Mouse (Mus musculus): ENCODE data around the gene Ap4s1. TPM values are rescaled to one million over a fixed set of nuclear protein-coding genes. Genes with fewer than 3 reads are reported as not detected.
"Not testable (repeated sequence)": the region's sequence is repeated elsewhere in the genome, so short reads cannot be mapped to it uniquely, and the experiment has no call there.

The Ap4s1 gene
- polyA plus RNA-seq (2014; fragmentation: Nextera tagmentation; extraction: Ambion mirVana) = 37.8 and 44.8 TPM in 2 replicates

GRCm38 (mm10) chr12:51690893-51691844 is at the start of gene Ap4s1:
TSS of gene Ap4s1 (plus strand) at chr12:51691033.
- Histone ChIP-seq H3K9ac (ENCODE audit: low read depth, low read length) (peak within 1 kb of the TSS; percentile 100), H3K36me3 (ENCODE audit: control insufficient read depth, insufficient read depth, low read length) (no peaks in the 10 kb centered on the region), H3K4me1 (ENCODE audit: control insufficient read depth, insufficient read depth, low read length) (peaks cover 14% of the 10 kb centered on the region), H3K27me3 (ENCODE audit: control insufficient read depth, insufficient read depth, low read length) (no peaks in the 10 kb centered on the region), H3K4me3 (ENCODE audit: low read length) (peak within 1 kb of the TSS; percentile 97), H3K4me2 (replicated peaks; ENCODE audit: low read depth, low read length) (peak within 1 kb of the TSS; percentile 82), H3K9me3 (ENCODE audit: control insufficient read depth, low read length) (no peaks in the 10 kb centered on the region), H3K27ac (ENCODE audit: low read depth, low read length) (peak within 1 kb of the TSS; percentile 100)
- WGBS = under 1% methylated on average over 93 of the region's 108 CpGs
- peak; percentile 76 for ATAC-seq (ENCODE audit: low FRiP score, low TSS enrichment)

GRCm38 (mm10) chr12:51641871-51642270 is 49.0 kb upstream of the Ap4s1 start:
- no peak for ATAC-seq (ENCODE audit: low FRiP score, low TSS enrichment)
- no peaks in the 10 kb centered on the region for H3K9me3 ChIP-seq (ENCODE audit: control insufficient read depth, low read length)

GRCm38 (mm10) chr12:51649401-51649800 is 41.4 kb upstream of the Ap4s1 start:
- H3K4me1 ChIP-seq (ENCODE audit: control insufficient read depth, insufficient read depth, low read length); H3K27ac ChIP-seq (ENCODE audit: low read depth, low read length); H3K4me2 ChIP-seq (replicated peaks; ENCODE audit: low read depth, low read length); H3K27me3 ChIP-seq (ENCODE audit: control insufficient read depth, insufficient read depth, low read length); H3K9me3 ChIP-seq (ENCODE audit: control insufficient read depth, low read length); H3K4me3 ChIP-seq (ENCODE audit: low read length); H3K9ac ChIP-seq (ENCODE audit: low read depth, low read length); ATAC-seq (ENCODE audit: low FRiP score, low TSS enrichment): not testable (repeated sequence)
- H3K36me3 ChIP-seq (ENCODE audit: control insufficient read depth, insufficient read depth, low read length) = peaks cover 43% of the 10 kb centered on the region

More at GRCm38 (mm10) chr12:51641871-51642270, 49.0 kb upstream of the Ap4s1 start:
- Histone ChIP-seq H3K9ac (ENCODE audit: low read depth, low read length) (no peak overlapping the region), H3K27ac (ENCODE audit: low read depth, low read length) (no peak overlapping the region), H3K4me2 (replicated peaks; ENCODE audit: low read depth, low read length) (no peak overlapping the region), H3K4me3 (ENCODE audit: low read length) (no peak overlapping the region), H3K27me3 (ENCODE audit: control insufficient read depth, insufficient read depth, low read length) (no peaks in the 10 kb centered on the region), H3K36me3 (ENCODE audit: control insufficient read depth, insufficient read depth, low read length) (peaks cover 13% of the 10 kb centered on the region), H3K4me1 (ENCODE audit: control insufficient read depth, insufficient read depth, low read length) (no peaks in the 10 kb centered on the region)
- WGBS = 70% methylated on average over 6 of the region's 6 CpGs

- Histone ChIP-seq H3K27ac (ENCODE audit: low read depth, low read length) (no peak overlapping the region), H3K27me3 (ENCODE audit: control insufficient read depth, insufficient read depth, low read length) (no peaks in the 10 kb centered on the region), H3K9me3 (ENCODE audit: control insufficient read depth, low read length) (no peaks in the 10 kb centered on the region), H3K4me1 (ENCODE audit: control insufficient read depth, insufficient read depth, low read length) (no peaks in the 10 kb centered on the region), H3K4me3 (ENCODE audit: low read length) (no peak overlapping the region), H3K9ac (ENCODE audit: low read depth, low read length) (no peak overlapping the region), H3K36me3 (ENCODE audit: control insufficient read depth, insufficient read depth, low read length) (peaks cover 19% of the 10 kb centered on the region; the same call in 1 of the 2 replicates), H3K4me2 (replicated peaks; ENCODE audit: low read depth, low read length) (no peak overlapping the region)
- no peak for ATAC-seq (ENCODE audit: low FRiP score, low TSS enrichment)
- WGBS = 73% methylated on average over 1 of the region's 1 CpGs
Measured at GRCm38 (mm10) chr12:51655944-51656465, 34.8 kb upstream of the Ap4s1 start.

- Histone ChIP-seq H3K4me1 (ENCODE audit: control insufficient read depth, insufficient read depth, low read length) (0 out of 2 replicates have a peak, but pooled peaks cover 9% of the 10 kb centered on the region), H3K4me3 (ENCODE audit: low read length) (no peak overlapping the region), H3K9ac (ENCODE audit: low read depth, low read length) (no peak overlapping the region), H3K36me3 (ENCODE audit: control insufficient read depth, insufficient read depth, low read length) (no peaks in the 10 kb centered on the region), H3K4me2 (replicated peaks; ENCODE audit: low read depth, low read length) (no peak overlapping the region), H3K9me3 (ENCODE audit: control insufficient read depth, low read length) (no peaks in the 10 kb centered on the region), H3K27ac (ENCODE audit: low read depth, low read length) (no peak overlapping the region), H3K27me3 (ENCODE audit: control insufficient read depth, insufficient read depth, low read length) (no peaks in the 10 kb centered on the region)
- ATAC-seq (ENCODE audit: low FRiP score, low TSS enrichment) = no peak
Measured at GRCm38 (mm10) chr12:51663011-51663410, 27.8 kb upstream of the Ap4s1 start.

- no peak overlapping the region for H3K4me2 ChIP-seq (replicated peaks; ENCODE audit: low read depth, low read length)
- no peak overlapping the region for H3K27ac ChIP-seq (ENCODE audit: low read depth, low read length)
- 0 out of 2 replicates have a peak, but pooled peaks cover 9% of the 10 kb centered on the region for H3K4me1 ChIP-seq (ENCODE audit: control insufficient read depth, insufficient read depth, low read length)
- H3K36me3 ChIP-seq (ENCODE audit: control insufficient read depth, insufficient read depth, low read length) = no peaks in the 10 kb centered on the region
- H3K4me3 ChIP-seq (ENCODE audit: low read length) = no peak overlapping the region
- H3K27me3 ChIP-seq (ENCODE audit: control insufficient read depth, insufficient read depth, low read length) = no peaks in the 10 kb centered on the region
- H3K9me3 ChIP-seq (ENCODE audit: control insufficient read depth, low read length) = no peaks in the 10 kb centered on the region
- no peak for ATAC-seq (ENCODE audit: low FRiP score, low TSS enrichment)
- no peak overlapping the region for H3K9ac ChIP-seq (ENCODE audit: low read depth, low read length)
Measured at GRCm38 (mm10) chr12:51663908-51664307, 26.9 kb upstream of the Ap4s1 start.

- WGBS = 82% methylated on average over 4 of the region's 4 CpGs
- Histone ChIP-seq H3K9ac (ENCODE audit: low read depth, low read length) (no peak overlapping the region), H3K27ac (ENCODE audit: low read depth, low read length) (no peak overlapping the region), H3K4me2 (replicated peaks; ENCODE audit: low read depth, low read length) (no peak overlapping the region), H3K4me3 (ENCODE audit: low read length) (no peak overlapping the region), H3K9me3 (ENCODE audit: control insufficient read depth, low read length) (no peaks in the 10 kb centered on the region), H3K4me1 (ENCODE audit: control insufficient read depth, insufficient read depth, low read length) (0 out of 2 replicates have a peak, but pooled peaks cover 9% of the 10 kb centered on the region), H3K27me3 (ENCODE audit: control insufficient read depth, insufficient read depth, low read length) (no peaks in the 10 kb centered on the region), H3K36me3 (ENCODE audit: control insufficient read depth, insufficient read depth, low read length) (no peaks in the 10 kb centered on the region)
- ATAC-seq (ENCODE audit: low FRiP score, low TSS enrichment) = no peak
Measured at GRCm38 (mm10) chr12:51666708-51667430, 24.0 kb upstream of the Ap4s1 start.

- no peak overlapping the region for H3K9ac ChIP-seq (ENCODE audit: low read depth, low read length)
- 0 out of 2 replicates have a peak, but pooled peaks cover 7% of the 10 kb centered on the region for H3K4me1 ChIP-seq (ENCODE audit: control insufficient read depth, insufficient read depth, low read length)
- no peak for ATAC-seq (ENCODE audit: low FRiP score, low TSS enrichment)
- no peaks in the 10 kb centered on the region for H3K9me3 ChIP-seq (ENCODE audit: control insufficient read depth, low read length)
- H3K27ac ChIP-seq (ENCODE audit: low read depth, low read length) = no peak overlapping the region
- H3K27me3 ChIP-seq (ENCODE audit: control insufficient read depth, insufficient read depth, low read length) = no peaks in the 10 kb centered on the region
- no peak overlapping the region for H3K4me2 ChIP-seq (replicated peaks; ENCODE audit: low read depth, low read length)
- no peaks in the 10 kb centered on the region for H3K36me3 ChIP-seq (ENCODE audit: control insufficient read depth, insufficient read depth, low read length)
- no peak overlapping the region for H3K4me3 ChIP-seq (ENCODE audit: low read length)
- WGBS = 29% methylated on average over 5 of the region's 5 CpGs
Measured at GRCm38 (mm10) chr12:51671231-51671891, 19.5 kb upstream of the Ap4s1 start.
